Mouse (Mus musculus) subcutaneous adipose tissue, adult 2 months (tissue): ENCODE results near the gene Dop1b. TPM values are rescaled to one million over a fixed set of nuclear protein-coding genes. Genes with fewer than 3 reads are reported as not detected.

ENCODE experiments used
- polyA plus RNA-seq: library from polyadenylated mRNA; depleted of rRNA; stranded (reverse); fragments of >200 nt; gene quantifications from 2 replicates; pipeline ENCODE4 v1.2.3, GENCODE M21; 2012; ENCODE audit warnings: low replicate concordance; rRNA removed

Gene Dop1b
- 39.3 and 52.6 TPM in 2 replicates for polyA plus RNA-seq

DNA sequence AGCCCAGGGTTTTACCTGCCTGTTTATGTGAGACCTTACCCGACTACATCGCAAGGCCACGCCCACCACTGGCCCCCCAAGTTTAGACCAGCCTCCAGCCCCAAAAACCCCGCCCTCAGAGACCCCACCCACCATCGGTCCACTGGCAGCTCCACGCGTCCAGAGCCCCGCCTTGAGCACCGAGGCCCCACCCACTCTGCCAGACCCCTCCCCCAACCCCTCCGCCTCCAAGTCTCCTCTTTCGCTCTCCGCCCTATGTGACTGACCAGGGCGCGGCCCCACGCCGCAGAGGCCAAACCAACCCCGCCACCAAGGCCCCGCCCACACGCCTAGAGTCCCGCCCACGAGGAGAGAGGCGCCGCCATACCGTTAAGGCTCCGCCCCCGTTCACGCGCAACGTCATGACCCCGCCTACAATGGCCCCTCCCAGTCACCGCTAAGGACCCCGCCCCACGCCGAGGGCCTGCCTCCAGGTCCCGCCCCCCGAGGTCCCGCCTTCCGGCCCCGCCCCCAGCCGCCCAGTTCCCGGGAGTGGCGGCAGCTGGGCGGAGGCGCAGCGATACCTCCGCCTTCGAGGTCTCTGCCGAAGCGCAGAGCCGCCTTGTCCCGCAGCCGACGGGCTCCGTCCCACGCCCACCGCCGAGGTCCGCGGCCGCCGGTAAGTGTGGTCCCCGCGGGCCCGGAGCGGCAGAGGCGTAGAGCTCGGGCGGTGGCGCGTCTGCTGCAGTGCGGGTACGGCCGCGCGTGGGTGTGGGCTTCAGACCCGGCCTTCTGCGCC lies at the start of gene Dop1b:
Gene Dop1b (plus strand): TSS at position 494 of the 778 bp plus-strand sequence.

DNA sequence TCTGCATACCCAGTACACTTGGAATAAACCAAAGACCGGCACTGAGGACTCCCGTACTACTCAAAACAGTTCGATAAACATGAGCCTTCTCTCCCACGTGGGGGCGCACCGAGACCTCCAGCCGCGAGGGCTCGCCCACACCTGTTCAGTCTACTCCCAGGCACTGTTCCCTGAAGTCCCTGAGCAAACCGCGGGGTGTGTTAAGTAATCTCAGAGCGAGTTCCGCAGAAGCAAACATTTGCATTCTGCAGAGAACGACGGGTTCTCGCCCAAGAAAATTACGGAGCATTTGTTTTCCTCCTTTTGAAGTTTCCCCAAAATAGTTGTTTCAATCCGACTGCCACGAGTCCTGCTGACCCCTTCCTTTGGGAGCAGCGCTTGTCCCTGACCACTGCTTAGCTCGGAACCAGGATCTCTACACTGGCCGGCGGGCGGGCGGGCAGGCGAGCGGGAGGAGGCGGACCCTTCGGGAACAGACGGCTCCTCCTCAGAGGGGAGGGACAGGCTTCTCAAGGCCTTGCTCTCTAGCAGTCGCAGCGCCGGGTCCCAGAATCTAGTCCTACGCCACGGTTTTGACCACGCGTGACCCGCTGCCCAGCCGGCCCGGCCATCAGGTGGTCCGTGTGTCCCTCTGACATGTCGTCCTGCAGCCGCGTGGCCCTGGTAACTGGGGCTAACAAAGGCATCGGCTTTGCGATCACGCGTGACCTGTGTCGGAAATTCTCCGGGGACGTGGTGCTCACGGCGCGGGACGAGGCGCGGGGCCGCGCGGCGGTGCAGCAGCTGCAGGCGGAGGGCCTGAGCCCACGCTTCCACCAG lies 28.8 kb upstream of the Dop1b start, which contains the start of gene Cbr3:
Gene Cbr3 (plus strand): TSS at position 527 of the 819 bp plus-strand sequence.

DNA sequence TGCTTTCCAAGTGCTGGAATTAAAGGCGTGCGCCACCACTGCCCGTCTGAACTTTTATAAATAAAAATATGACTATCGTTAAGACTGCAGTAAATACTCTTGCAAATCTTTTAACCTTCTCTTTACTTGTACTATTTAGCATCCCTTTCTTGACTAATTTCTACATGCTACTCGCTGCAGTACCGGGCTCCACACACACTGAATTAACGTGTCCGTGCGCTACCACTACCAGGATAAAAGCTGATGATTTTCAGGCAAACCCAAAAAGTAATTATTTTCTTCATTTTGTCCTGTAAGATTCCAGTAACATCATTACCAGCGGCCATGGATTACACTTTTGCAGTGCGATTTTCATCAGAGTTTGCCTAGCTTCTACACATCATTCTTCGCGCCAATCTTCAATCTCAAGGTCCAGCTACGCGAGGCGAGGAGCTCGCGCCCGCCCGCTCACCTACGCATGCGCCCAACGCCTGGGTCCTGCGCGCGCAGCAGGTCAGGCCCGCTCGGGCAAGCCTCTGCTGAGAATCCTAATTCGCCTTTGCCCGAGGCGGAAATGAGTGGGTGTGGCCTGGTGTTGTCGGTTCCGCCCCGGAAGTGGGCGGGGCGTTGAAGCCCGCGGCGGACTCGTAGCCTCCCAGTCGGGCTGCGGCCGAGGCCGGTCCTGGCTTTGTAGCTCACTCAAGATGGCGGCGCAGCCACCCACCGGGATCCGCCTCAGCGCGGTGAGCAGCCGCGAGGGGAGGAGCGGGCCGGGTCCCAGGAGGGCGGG lies 120.1 kb downstream of the Dop1b start, which contains the start of gene Morc3:
Gene Morc3 (plus strand): TSS at position 495 of the 769 bp plus-strand sequence.

Other genes with a start within 250 kb of the Dop1b start
- gene Setd4, start 107.8 kb upstream of the Dop1b start, polyA plus RNA-seq = 8.1 and 10.3 TPM in 2 replicates
- 118 and 128 TPM in 2 replicates for gene Cbr1, start 106.1 kb upstream of the Dop1b start, polyA plus RNA-seq
- gene Gm5678, start 83.8 kb upstream of the Dop1b start, polyA plus RNA-seq = not detected in 2 replicates
- gene Cbr3, start 28.7 kb upstream of the Dop1b start, polyA plus RNA-seq = 7.7 and 34.7 TPM in 2 replicates
- gene Morc3, start 120.2 kb downstream of the Dop1b start, polyA plus RNA-seq = 8.7 and 13.5 TPM in 2 replicates
- gene Chaf1b, start 172.0 kb downstream of the Dop1b start, polyA plus RNA-seq = 1.4 and 11.4 TPM in 2 replicates